Mouse (Mus musculus): Measurements from ENCODE around the gene Ina. TPM values are rescaled to one million over a fixed set of nuclear protein-coding genes. Genes with fewer than 3 reads are reported as not detected.

Gene Ina
- polyA plus RNA-seq (2014; fragmentation: Illumina TruSeq; extraction: RNeasy Lipid Tissue Mini Kit (QIAGEN cat#74804); ENCODE audit: low read depth, low replicate concordance): not detected

DNA sequence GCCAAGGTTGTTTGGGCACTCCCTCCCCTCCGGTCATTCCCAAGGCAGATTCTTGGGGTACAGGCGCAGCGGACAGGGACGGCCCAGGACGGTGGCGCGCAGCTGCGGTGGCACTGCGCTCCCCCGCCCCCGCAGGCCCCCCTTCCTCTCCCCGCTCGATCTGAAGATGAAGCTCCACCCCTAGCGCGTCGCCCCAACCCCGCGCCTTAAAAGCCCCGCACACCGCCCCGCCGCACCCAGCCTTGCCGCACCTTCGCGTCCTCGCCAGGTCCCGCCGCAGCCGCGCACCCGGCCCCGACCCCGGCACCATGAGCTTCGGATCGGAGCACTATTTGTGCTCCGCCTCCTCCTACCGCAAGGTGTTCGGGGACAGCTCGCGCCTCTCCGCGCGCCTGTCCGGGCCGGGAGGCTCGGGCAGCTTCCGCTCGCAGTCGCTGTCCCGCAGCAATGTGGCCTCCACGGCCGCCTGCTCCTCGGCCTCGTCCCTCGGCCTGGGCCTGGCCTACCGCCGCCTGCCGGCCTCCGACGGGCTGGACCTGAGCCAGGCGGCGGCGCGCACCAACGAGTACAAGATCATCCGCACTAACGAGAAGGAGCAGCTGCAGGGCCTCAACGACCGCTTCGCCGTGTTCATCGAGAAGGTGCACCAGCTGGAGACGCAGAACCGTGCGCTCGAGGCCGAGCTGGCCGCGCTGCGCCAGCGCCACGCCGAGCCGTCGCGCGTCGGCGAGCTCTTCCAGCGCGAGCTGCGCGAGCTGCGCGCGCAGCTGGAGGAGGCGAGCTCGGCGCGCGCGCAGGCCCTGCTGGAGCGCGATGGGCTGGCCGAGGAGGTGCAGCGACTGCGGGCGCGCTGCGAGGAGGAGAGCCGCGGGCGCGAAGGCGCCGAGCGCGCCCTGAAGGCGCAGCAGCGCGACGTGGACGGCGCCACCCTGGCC lies at the start of gene Ina, which contains the start of gene Nt5c2:
Gene Ina (plus strand): TSS at position 252 of the 935 bp plus-strand sequence.
Gene Nt5c2 (minus strand): TSS at position 707 of the 935 bp plus-strand sequence.

DNA sequence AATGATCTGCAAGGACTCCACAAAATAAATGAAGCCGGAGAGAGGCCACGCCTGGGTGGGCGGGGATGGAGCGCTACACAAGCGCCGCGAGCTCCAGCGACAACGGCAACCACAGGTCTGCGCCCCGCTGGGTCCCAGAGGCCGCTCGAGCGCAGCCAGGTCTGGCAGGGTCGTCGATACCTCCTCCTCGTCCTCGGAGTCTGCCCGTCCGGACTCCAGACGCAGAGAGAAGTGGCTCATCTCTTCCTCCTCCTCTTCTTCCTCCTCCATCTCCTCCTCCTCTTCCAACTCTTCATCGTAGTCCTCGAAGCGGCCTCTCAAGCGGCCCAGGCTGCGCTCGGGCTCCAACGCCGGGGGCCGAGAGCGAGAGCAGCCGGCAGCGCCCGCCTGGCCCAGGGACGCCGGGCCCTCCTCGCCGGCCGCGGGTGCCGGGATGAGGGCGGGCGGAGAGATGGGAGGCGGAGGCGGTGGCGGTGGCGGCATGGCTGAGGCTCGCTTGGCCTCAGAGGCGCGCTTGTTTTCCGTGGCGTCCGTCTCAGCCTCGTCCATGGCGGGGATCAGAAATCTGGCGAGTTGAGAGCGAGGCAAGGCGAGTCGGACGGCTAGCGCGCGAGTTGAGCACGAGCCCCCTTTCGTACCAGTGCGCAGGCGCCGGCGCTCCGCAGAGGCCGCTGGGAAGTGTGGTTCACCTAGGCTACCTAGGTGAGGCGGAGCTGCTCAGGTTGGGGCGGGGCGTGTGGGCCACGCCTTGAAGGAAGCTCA lies 36.0 kb downstream of the Ina start, which contains the start of gene Pcgf6:
Gene Pcgf6 (minus strand): TSS at position 636 of the 762 bp plus-strand sequence.

DNA sequence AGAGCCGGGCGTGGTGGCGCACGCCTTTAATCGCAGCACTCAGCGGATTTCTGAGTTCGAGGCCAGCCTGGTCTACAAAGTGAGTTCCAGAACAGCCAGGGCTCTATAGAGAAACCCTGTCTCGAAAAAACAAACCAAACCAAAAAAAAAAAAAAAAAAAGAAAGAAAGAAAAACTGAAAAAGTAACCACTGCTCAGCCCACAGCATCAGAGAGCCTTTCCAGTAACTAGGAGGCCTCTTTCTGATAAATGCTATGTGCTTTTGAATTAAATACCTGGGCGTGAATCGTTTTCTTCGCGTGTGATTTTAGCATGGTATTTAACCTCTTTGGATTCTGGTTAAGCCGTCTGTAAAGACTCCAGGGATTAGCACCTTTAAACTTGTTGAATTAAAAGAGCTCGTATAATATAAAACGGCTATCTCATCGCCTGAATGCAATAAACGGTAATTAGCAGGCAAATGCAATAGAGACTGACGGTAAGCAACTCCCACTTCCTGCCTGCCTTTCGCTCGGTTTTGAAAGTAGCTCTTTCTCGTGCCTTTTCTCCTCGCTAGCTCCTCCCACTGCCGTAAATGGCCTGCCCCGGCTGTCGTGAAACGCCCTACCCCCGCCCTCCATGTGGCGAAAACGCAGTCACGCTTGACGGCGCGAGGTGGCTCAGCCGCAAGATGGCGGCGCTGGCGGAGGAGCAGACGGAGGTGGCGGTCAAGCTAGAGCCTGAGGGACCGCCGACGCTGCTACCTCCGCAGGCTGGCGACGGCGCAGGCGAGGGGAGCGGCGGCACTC lies 52.8 kb downstream of the Ina start, which contains the start of gene Taf5:
Gene Taf5 (plus strand): TSS at position 651 of the 787 bp plus-strand sequence.

Other genes with a start within 250 kb of the Ina start
- gene Nt5c2, start 455 bp downstream of the Ina start, polyA plus RNA-seq (2014; fragmentation: Illumina TruSeq; extraction: RNeasy Lipid Tissue Mini Kit (QIAGEN cat#74804); ENCODE audit: low read depth, low replicate concordance): 19.8 TPM
- gene Pcgf6, start 36.2 kb downstream of the Ina start, polyA plus RNA-seq (2014; fragmentation: Illumina TruSeq; extraction: RNeasy Lipid Tissue Mini Kit (QIAGEN cat#74804); ENCODE audit: low read depth, low replicate concordance): 13.2 TPM
- gene Taf5, start 53.0 kb downstream of the Ina start, polyA plus RNA-seq (2014; fragmentation: Illumina TruSeq; extraction: RNeasy Lipid Tissue Mini Kit (QIAGEN cat#74804); ENCODE audit: low read depth, low replicate concordance): 4.6 TPM
- 1,353 TPM for gene Usmg5, start 75.9 kb downstream of the Ina start, polyA plus RNA-seq (2014; fragmentation: Illumina TruSeq; extraction: RNeasy Lipid Tissue Mini Kit (QIAGEN cat#74804); ENCODE audit: low read depth, low replicate concordance)
- 1.1 TPM for gene Pdcd11, start 76.1 kb downstream of the Ina start, polyA plus RNA-seq (2014; fragmentation: Illumina TruSeq; extraction: RNeasy Lipid Tissue Mini Kit (QIAGEN cat#74804); ENCODE audit: low read depth, low replicate concordance)
- 0.24 TPM for gene Calhm2, start 123.6 kb downstream of the Ina start, polyA plus RNA-seq (2014; fragmentation: Illumina TruSeq; extraction: RNeasy Lipid Tissue Mini Kit (QIAGEN cat#74804); ENCODE audit: low read depth, low replicate concordance)
- gene Calhm1, start 129.6 kb downstream of the Ina start, polyA plus RNA-seq (2014; fragmentation: Illumina TruSeq; extraction: RNeasy Lipid Tissue Mini Kit (QIAGEN cat#74804); ENCODE audit: low read depth, low replicate concordance): not detected
- gene Calhm3, start 143.1 kb downstream of the Ina start, polyA plus RNA-seq (2014; fragmentation: Illumina TruSeq; extraction: RNeasy Lipid Tissue Mini Kit (QIAGEN cat#74804); ENCODE audit: low read depth, low replicate concordance): not detected
- not detected for gene Neurl1a, start 164.1 kb downstream of the Ina start, polyA plus RNA-seq (2014; fragmentation: Illumina TruSeq; extraction: RNeasy Lipid Tissue Mini Kit (QIAGEN cat#74804); ENCODE audit: low read depth, low replicate concordance)

Measured in liver, adult 10 weeks (tissue).